Mouse (Mus musculus) lung, adult 2 months (tissue): ENCODE measurements around the gene Zfp444.

Experiments used
- CTCF ChIP-seq: fragments of 200-500 bp; IDR thresholded peaks from 2 replicates; pipeline ENCODE4 v1.5.1; 2011; ENCODE audit warnings: mild to moderate bottlenecking, low read length, control low read depth; ENCODE audit not compliant: insufficient read depth
- POLR2A ChIP-seq: fragments of 200-500 bp; IDR thresholded peaks from 2 replicates; pipeline ENCODE4 v1.6.1; 2011; ENCODE audit warnings: low read depth, mild to moderate bottlenecking, control low read depth, low read length, borderline replicate concordance; ENCODE audit errors: extremely low read depth

DNA sequence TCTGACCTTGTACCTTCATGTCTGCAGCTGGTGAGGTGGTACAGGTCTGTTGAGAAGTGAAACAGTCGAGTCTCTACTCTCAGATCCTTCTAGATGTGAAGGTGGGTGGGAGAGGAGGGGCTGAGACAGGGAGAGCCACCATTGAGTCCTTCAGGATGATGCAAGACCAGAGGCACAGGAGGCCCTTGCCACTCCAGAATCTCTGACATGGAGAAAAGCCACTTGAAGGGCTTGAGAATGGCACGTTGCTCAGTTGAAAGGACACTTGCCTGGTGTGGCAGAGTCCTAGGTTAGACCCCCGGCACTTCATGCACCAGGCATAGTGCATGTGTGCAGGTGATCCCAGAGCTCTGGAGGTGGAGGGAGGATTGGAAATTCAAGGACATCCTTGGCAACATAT, 10.5 kb upstream of the Zfp444 start:
- TF ChIP-seq CTCF = no peak
- no peak for TF ChIP-seq POLR2A
